Mouse (Mus musculus): Measurements from ENCODE around the gene Arhgap31. TPM values are rescaled to one million over a fixed set of nuclear protein-coding genes. Genes with fewer than 3 reads are reported as not detected.

The Arhgap31 gene
- polyA plus RNA-seq, 1 experiment from 2014 or later: 5.4 TPM

DNA sequence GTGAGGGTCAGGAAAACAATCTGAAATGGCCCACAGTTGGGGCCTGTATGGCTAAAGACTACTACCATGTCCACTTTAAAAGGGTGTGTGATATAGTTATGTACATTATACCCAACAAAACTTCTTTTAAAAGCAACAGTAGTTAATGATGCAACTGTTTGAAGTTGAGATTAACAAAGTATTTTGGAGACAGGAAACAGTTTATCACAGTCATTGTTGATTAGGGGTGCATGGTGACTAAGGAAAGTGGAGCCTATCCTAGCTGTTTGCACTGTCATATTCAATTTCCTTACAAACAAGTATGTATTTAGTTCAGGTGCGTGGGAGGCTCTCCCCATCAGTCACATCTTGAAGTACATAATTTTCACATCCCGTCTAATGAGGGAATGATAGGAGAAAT lies 47.1 kb downstream of the Arhgap31 start:
- Histone ChIP-seq H3K9ac (ENCODE audit: low read length) (no peak overlapping the region), H3K27me3 (ENCODE audit: control insufficient read depth, insufficient read depth, low read length) (no peaks in the 10 kb centered on the region), H3K4me2 (ENCODE audit: low read depth, severe bottlenecking) (no peak overlapping the region), H3K4me3 (ENCODE audit: low read depth, low read length) (no peak overlapping the region), H3K9me3 (ENCODE audit: control insufficient read depth, low read length) (no peaks in the 10 kb centered on the region), H3K27ac (replicated peaks; ENCODE audit: low read depth, low read length) (no peak overlapping the region), H3K36me3 (ENCODE audit: control insufficient read depth, insufficient read depth, low read length) (no peaks in the 10 kb centered on the region), H3K4me1 (ENCODE audit: control insufficient read depth, insufficient read depth, low read length) (no peaks in the 10 kb centered on the region)
- ATAC-seq (ENCODE audit: insufficient number of reproducible peaks, low FRiP score, low TSS enrichment, low read depth) (no peak), DNase-seq (ENCODE audit: low spot score) (no peak)
- WGBS: 89% methylated on average over 2 of the region's 2 CpGs

DNA sequence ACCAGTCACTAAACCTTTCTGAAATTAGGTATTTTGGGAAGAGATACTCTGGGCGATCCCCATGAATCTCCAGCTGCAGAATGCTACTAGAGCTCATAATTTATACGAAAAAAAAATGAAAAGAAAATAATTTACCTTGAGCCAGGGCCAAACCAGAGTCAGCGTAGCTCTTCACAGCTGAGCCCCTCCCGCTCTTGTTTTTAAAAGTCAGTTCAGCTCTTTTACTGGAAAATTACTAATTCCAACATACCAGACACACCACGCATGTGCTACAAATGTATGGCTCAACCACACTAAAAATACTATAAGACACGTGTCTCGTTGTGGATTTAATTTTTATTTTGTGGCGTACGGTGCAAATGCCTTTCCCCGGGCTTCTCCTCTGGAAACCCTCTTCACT lies 50.5 kb downstream of the Arhgap31 start:
- DNase-seq (ENCODE audit: low spot score) (no peak), ATAC-seq (ENCODE audit: insufficient number of reproducible peaks, low FRiP score, low TSS enrichment, low read depth) (no peak)
- Histone ChIP-seq H3K36me3 (ENCODE audit: control insufficient read depth, insufficient read depth, low read length) (no peaks in the 10 kb centered on the region), H3K9me3 (ENCODE audit: control insufficient read depth, low read length) (no peaks in the 10 kb centered on the region), H3K4me3 (ENCODE audit: low read depth, low read length) (no peak overlapping the region), H3K27me3 (ENCODE audit: control insufficient read depth, insufficient read depth, low read length) (no peaks in the 10 kb centered on the region), H3K4me1 (ENCODE audit: control insufficient read depth, insufficient read depth, low read length) (no peaks in the 10 kb centered on the region), H3K9ac (ENCODE audit: low read length) (no peak overlapping the region), H3K4me2 (ENCODE audit: low read depth, severe bottlenecking) (no peak overlapping the region), H3K27ac (replicated peaks; ENCODE audit: low read depth, low read length) (no peak overlapping the region)
- 94% methylated on average over 10 of the region's 10 CpGs for WGBS

DNA sequence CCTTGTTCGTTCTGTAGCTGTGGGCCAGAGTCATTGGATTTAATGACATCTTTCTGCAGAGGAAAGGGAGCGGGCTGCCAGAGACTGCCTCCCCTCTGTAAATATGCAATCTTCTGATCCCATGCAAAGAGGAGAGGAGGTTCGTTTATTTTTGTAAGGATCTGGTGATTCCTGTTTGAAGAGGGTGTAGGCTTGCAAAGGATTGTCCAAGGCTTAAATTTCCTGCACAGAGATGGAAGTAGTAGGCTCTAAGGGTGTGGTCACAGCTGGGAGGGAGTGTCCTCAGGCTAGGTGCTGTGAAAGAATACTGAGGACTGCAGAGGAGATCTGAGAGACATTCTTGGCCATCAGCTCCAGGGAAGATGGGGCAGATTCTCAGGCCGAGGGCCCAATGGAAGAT lies 58.8 kb downstream of the Arhgap31 start:
- WGBS: 47% methylated on average over 4 of the region's 4 CpGs
- Histone ChIP-seq H3K9ac (ENCODE audit: low read length) (no peak overlapping the region), H3K27me3 (ENCODE audit: control insufficient read depth, insufficient read depth, low read length) (no peaks in the 10 kb centered on the region), H3K9me3 (ENCODE audit: control insufficient read depth, low read length) (no peaks in the 10 kb centered on the region; the same call in 1 of the 2 replicates), H3K4me1 (ENCODE audit: control insufficient read depth, insufficient read depth, low read length) (peaks cover 5% of the 10 kb centered on the region; the same call in 1 of the 2 replicates), H3K4me2 (ENCODE audit: low read depth, severe bottlenecking) (no peak overlapping the region), H3K4me3 (ENCODE audit: low read depth, low read length) (no peak overlapping the region), H3K36me3 (ENCODE audit: control insufficient read depth, insufficient read depth, low read length) (no peaks in the 10 kb centered on the region), H3K27ac (replicated peaks; ENCODE audit: low read depth, low read length) (no peak overlapping the region)
- DNase-seq (ENCODE audit: low spot score) (no peak), ATAC-seq (ENCODE audit: insufficient number of reproducible peaks, low FRiP score, low TSS enrichment, low read depth) (no peak)

DNA sequence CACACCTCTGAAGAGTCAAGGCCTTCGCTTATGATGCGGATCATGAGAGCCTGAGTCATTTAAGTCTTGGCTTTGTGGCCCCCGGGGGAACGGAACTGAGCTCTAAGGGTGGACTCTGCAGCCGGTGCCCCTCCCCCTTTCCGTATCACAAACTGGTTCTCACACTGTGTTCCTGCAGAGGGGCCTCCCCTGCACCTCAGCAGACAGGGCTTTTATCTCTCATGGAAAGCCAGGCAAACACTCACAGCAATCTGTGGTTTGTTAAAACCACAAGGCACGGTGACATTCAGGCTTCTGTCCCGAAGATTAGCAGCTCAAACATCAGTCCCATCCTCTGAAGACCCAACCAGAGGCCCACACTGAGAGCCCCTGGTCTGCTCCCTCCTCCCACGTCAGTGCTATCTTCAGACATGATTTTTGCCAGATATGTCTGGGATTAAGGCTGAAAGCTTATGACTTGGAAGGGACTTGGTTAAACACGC lies 59.6 kb downstream of the Arhgap31 start:
- peak; percentile 26 for DNase-seq (ENCODE audit: low spot score)
- H3K36me3 ChIP-seq (ENCODE audit: control insufficient read depth, insufficient read depth, low read length): no peaks in the 10 kb centered on the region
- H3K4me2 ChIP-seq (ENCODE audit: low read depth, severe bottlenecking): no peak overlapping the region
- WGBS: 21% methylated on average over 10 of the region's 10 CpGs
- no peak overlapping the region for H3K4me3 ChIP-seq (ENCODE audit: low read depth, low read length)
- no peak overlapping the region for H3K9ac ChIP-seq (ENCODE audit: low read length)
- H3K4me1 ChIP-seq (ENCODE audit: control insufficient read depth, insufficient read depth, low read length): peaks cover 5% of the 10 kb centered on the region; the same call in 1 of the 2 replicates
- ATAC-seq (ENCODE audit: insufficient number of reproducible peaks, low FRiP score, low TSS enrichment, low read depth): no peak
- no peaks in the 10 kb centered on the region for H3K27me3 ChIP-seq (ENCODE audit: control insufficient read depth, insufficient read depth, low read length)
- no peaks in the 10 kb centered on the region; the same call in 1 of the 2 replicates for H3K9me3 ChIP-seq (ENCODE audit: control insufficient read depth, low read length)
- H3K27ac ChIP-seq (replicated peaks; ENCODE audit: low read depth, low read length): no peak overlapping the region

DNA sequence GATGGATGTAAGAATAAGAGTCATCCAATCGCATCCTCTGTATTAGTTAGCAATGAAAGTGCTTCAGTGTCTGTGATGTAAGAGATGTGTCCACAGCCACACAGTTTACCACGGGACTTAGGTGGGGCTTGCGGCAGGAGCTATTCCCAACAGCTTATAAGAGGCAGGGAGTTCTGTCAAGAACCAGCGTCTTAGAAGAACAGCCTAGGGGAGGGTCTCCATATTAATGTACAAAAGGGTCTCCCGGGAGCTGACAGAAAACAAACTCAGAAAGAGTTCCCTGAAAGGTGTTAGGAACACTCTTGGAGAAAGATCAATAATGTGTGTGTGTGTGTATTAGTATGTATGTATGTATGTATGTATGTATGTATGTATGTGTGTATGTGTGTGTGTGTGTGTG lies 60.4 kb downstream of the Arhgap31 start:
- DNase-seq (ENCODE audit: low spot score): no peak
- 83% methylated on average over 5 of the region's 5 CpGs for WGBS
- H3K4me1 ChIP-seq (ENCODE audit: control insufficient read depth, insufficient read depth, low read length): peaks cover 5% of the 10 kb centered on the region; the same call in 1 of the 2 replicates
- ATAC-seq (ENCODE audit: insufficient number of reproducible peaks, low FRiP score, low TSS enrichment, low read depth): no peak
- H3K27me3 ChIP-seq (ENCODE audit: control insufficient read depth, insufficient read depth, low read length): no peaks in the 10 kb centered on the region
- no peak overlapping the region for H3K4me2 ChIP-seq (ENCODE audit: low read depth, severe bottlenecking)
- no peaks in the 10 kb centered on the region for H3K36me3 ChIP-seq (ENCODE audit: control insufficient read depth, insufficient read depth, low read length)
- no peak overlapping the region for H3K27ac ChIP-seq (replicated peaks; ENCODE audit: low read depth, low read length)
- no peaks in the 10 kb centered on the region; the same call in 1 of the 2 replicates for H3K9me3 ChIP-seq (ENCODE audit: control insufficient read depth, low read length)
- no peak overlapping the region for H3K9ac ChIP-seq (ENCODE audit: low read length)
- H3K4me3 ChIP-seq (ENCODE audit: low read depth, low read length): no peak overlapping the region

DNA sequence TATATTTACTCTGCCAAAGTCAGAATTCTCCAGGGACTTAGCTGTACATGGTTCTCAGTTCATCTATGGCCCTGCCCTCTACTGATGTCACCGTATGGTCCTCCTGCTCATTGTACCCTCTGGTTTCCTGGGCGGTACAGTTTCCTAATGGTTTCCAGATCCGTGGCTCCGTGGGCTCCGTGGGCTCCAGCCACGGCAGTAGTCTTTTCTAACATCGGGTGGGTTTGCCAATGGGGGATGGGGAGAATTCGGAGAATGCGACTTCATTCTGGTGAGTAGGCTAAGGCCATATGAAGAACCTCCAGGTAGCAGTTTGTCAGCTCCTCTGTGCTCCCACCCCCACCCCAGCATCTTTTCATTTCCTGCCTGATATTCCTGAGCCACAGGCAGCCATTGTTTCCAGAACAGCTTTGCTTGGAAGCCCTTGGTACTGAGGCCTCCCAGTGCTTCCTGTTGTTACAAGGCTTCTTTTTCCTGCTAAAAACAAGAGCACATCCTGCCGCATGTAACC lies 61.3 kb downstream of the Arhgap31 start:
- H3K9me3 ChIP-seq (ENCODE audit: control insufficient read depth, low read length): no peaks in the 10 kb centered on the region; the same call in 1 of the 2 replicates
- no peak overlapping the region for H3K9ac ChIP-seq (ENCODE audit: low read length)
- no peak overlapping the region for H3K4me2 ChIP-seq (ENCODE audit: low read depth, severe bottlenecking)
- no peaks in the 10 kb centered on the region for H3K36me3 ChIP-seq (ENCODE audit: control insufficient read depth, insufficient read depth, low read length)
- ATAC-seq (ENCODE audit: insufficient number of reproducible peaks, low FRiP score, low TSS enrichment, low read depth) (no peak), DNase-seq (ENCODE audit: low spot score) (peak; percentile 25)
- H3K4me1 ChIP-seq (ENCODE audit: control insufficient read depth, insufficient read depth, low read length): peaks cover 5% of the 10 kb centered on the region; the same call in 1 of the 2 replicates
- H3K4me3 ChIP-seq (ENCODE audit: low read depth, low read length): no peak overlapping the region
- WGBS: 83% methylated on average over 10 of the region's 10 CpGs
- H3K27me3 ChIP-seq (ENCODE audit: control insufficient read depth, insufficient read depth, low read length): no peaks in the 10 kb centered on the region
- H3K27ac ChIP-seq (replicated peaks; ENCODE audit: low read depth, low read length): no peak overlapping the region

DNA sequence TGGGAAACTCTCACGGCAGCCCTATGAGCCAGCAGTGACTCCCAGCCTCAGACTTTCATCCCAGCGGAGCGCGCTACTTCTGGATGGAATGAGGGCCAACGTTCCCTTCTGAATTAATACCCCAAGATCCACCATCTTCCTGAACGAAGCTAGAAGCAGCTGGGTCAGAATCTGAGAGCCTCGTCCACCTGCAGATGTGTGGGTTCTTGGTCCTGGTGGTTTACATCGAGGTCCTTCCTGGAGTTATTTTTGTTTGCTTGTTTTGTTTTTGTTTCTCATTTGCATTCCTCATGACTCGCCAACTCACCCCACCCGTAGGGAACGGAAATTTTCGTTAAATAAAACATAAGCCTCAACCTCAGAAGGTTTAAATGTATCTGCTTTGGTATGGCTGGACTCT lies 61.8 kb downstream of the Arhgap31 start:
- H3K4me3 ChIP-seq (ENCODE audit: low read depth, low read length): no peak overlapping the region
- no peak overlapping the region for H3K9ac ChIP-seq (ENCODE audit: low read length)
- H3K27ac ChIP-seq (replicated peaks; ENCODE audit: low read depth, low read length): no peak overlapping the region
- 92% methylated on average over 12 of the region's 12 CpGs for WGBS
- no peaks in the 10 kb centered on the region for H3K27me3 ChIP-seq (ENCODE audit: control insufficient read depth, insufficient read depth, low read length)
- no peak overlapping the region for H3K4me2 ChIP-seq (ENCODE audit: low read depth, severe bottlenecking)
- no peaks in the 10 kb centered on the region; the same call in 1 of the 2 replicates for H3K9me3 ChIP-seq (ENCODE audit: control insufficient read depth, low read length)
- H3K4me1 ChIP-seq (ENCODE audit: control insufficient read depth, insufficient read depth, low read length): peaks cover 5% of the 10 kb centered on the region; the same call in 1 of the 2 replicates
- DNase-seq (ENCODE audit: low spot score): no peak
- no peak for ATAC-seq (ENCODE audit: insufficient number of reproducible peaks, low FRiP score, low TSS enrichment, low read depth)
- H3K36me3 ChIP-seq (ENCODE audit: control insufficient read depth, insufficient read depth, low read length): no peaks in the 10 kb centered on the region

DNA sequence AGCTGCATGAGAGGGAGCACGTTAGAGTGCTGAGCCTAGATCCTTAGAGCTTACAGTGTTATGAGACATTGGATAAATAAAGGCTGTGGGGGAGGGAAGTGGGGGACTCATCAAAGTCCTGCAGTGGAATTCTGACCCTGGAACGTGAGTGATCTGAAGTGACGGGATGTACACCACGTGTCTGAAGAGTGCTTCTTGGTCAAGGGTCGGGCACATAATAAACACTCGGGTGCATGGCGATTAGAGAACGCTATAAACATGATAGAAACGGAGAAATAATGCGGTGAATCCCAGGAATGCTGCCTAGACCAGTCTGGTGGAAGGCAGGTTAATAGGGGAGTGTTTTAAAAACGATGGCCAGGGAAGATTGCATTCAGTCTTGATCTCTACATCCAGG lies 63.6 kb downstream of the Arhgap31 start:
- Histone ChIP-seq H3K27me3 (ENCODE audit: control insufficient read depth, insufficient read depth, low read length) (no peaks in the 10 kb centered on the region), H3K27ac (replicated peaks; ENCODE audit: low read depth, low read length) (no peak overlapping the region), H3K36me3 (ENCODE audit: control insufficient read depth, insufficient read depth, low read length) (no peaks in the 10 kb centered on the region), H3K9ac (ENCODE audit: low read length) (no peak overlapping the region), H3K4me2 (ENCODE audit: low read depth, severe bottlenecking) (no peak overlapping the region), H3K4me1 (ENCODE audit: control insufficient read depth, insufficient read depth, low read length) (peaks cover 5% of the 10 kb centered on the region; the same call in 1 of the 2 replicates), H3K4me3 (ENCODE audit: low read depth, low read length) (no peak overlapping the region), H3K9me3 (ENCODE audit: control insufficient read depth, low read length) (no peaks in the 10 kb centered on the region)
- no peak for ATAC-seq (ENCODE audit: insufficient number of reproducible peaks, low FRiP score, low TSS enrichment, low read depth)
- WGBS: 66% methylated on average over 11 of the region's 11 CpGs
- no peak for DNase-seq (ENCODE audit: low spot score)

All from limb, embryonic 11.5 days (tissue).